In genomic region chr14:51388222-51388621, GRCm38 (mm10) we compare ENCODE assay signal across 22 mouse cellular contexts. TPM values are rescaled to one million over a fixed set of nuclear protein-coding genes. Genes with fewer than 3 reads are reported as not detected.
DNase-seq lines count a peak whose midpoint lies in the region; ATAC-seq lines count a peak whose summit lies in the region.
"Had no signal": no experiment of that assay in that cellular context is flagged by ENCODE, and none has a peak within 500 bp of the region (broad histone marks: within the 10 kb centered on the region; RNA-seq: fewer than 3 reads in every experiment).

No protein-coding gene starts in this region.

- H3K27ac ChIP-seq in limb, embryonic 11.5 days (replicated peaks; ENCODE audit: low read depth, low read length) = no peak overlapping the region
- H3K27ac ChIP-seq in limb, embryonic 10.5 days = no peak overlapping the region
- H3K27ac ChIP-seq in midbrain, embryonic 16.5 days (ENCODE audit: low read length) = no peak overlapping the region
- H3K27ac ChIP-seq: limb, embryonic 13.5 days had no signal

- no peaks in the 10 kb centered on the region for H3K36me3 ChIP-seq in limb, embryonic 11.5 days (ENCODE audit: control insufficient read depth, insufficient read depth, low read length)
- no peaks in the 10 kb centered on the region for H3K36me3 ChIP-seq in limb, embryonic 10.5 days
- H3K36me3 ChIP-seq in midbrain, embryonic 16.5 days (ENCODE audit: control insufficient read depth, insufficient read depth, low read length) = no peaks in the 10 kb centered on the region
- H3K36me3 ChIP-seq: limb, embryonic 13.5 days had no signal

- H3K9ac ChIP-seq in limb, embryonic 11.5 days (ENCODE audit: low read length) = no peak overlapping the region
- H3K9ac ChIP-seq in midbrain, embryonic 16.5 days (ENCODE audit: low read depth, low read length) = no peak overlapping the region
- H3K9ac ChIP-seq: limb, embryonic 13.5 days had no signal

- ATAC-seq in limb, embryonic 11.5 days (ENCODE audit: insufficient number of reproducible peaks, low FRiP score, low TSS enrichment, low read depth) = no peak
- ATAC-seq in common myeloid progenitor, adult 5-6 weeks (replicated peaks; ENCODE audit: low read depth, poor library complexity, severe bottlenecking) = peak; percentile 46
- peak; percentile 36; the same call in 1 of the 2 replicates for ATAC-seq in midbrain, embryonic 16.5 days
- ATAC-seq: activated CD4-positive, CD25-positive, alpha-beta regulatory T cell, adult 4 months; hindbrain, embryonic 16.5 days had no signal

- DNase-seq in embryo, embryonic 10 days (ENCODE audit: low spot score) = peak; percentile 24
- DNase-seq in embryo, embryonic 9.5 days (ENCODE audit: extremely low spot score) = no peak
- DNase-seq in limb, embryonic 11.5 days (ENCODE audit: low spot score) = peak; percentile 25
- no peak for DNase-seq in limb, embryonic 10.5 days (ENCODE audit: low spot score)
- DNase-seq in gastrocnemius, adult 8-10 months (ENCODE audit: low spot score in 2 of 2) = no peak
- DNase-seq in frontal cortex, postnatal 14 days (ENCODE audit: low spot score in 2 of 2) = no peak
- DNase-seq: heart, adult 18-20 months; kidney, postnatal 4 days had no signal

- no peaks in the 10 kb centered on the region; the same call in 1 of the 2 replicates for H3K9me3 ChIP-seq in limb, embryonic 11.5 days (ENCODE audit: control insufficient read depth, low read length)
- H3K9me3 ChIP-seq in limb, embryonic 10.5 days (replicated peaks) = 0 out of 2 replicates have a peak, but pooled peaks cover under 1% of the 10 kb centered on the region
- H3K9me3 ChIP-seq in midbrain, embryonic 16.5 days (replicated peaks; ENCODE audit: control insufficient read depth, low read length, poor library complexity, severe bottlenecking) = peaks cover 5% of the 10 kb centered on the region

- no peak overlapping the region for H3K4me2 ChIP-seq in limb, embryonic 11.5 days (ENCODE audit: low read depth, severe bottlenecking)
- no peak overlapping the region for H3K4me2 ChIP-seq in midbrain, embryonic 16.5 days (ENCODE audit: low read length)
- H3K4me2 ChIP-seq: limb, embryonic 13.5 days had no signal

- no peaks in the 10 kb centered on the region for H3K4me1 ChIP-seq in limb, embryonic 11.5 days (ENCODE audit: control insufficient read depth, insufficient read depth, low read length)
- H3K4me1 ChIP-seq in limb, embryonic 10.5 days = no peaks in the 10 kb centered on the region
- H3K4me1 ChIP-seq in midbrain, embryonic 16.5 days (ENCODE audit: control insufficient read depth, insufficient read depth, low read length) = no peaks in the 10 kb centered on the region
- H3K4me1 ChIP-seq: limb, embryonic 13.5 days had no signal

- WGBS in limb, embryonic 11.5 days = 97% methylated on average over 9 of the region's 9 CpGs
- WGBS in limb, embryonic 10.5 days = 95% methylated on average over 9 of the region's 9 CpGs
- 98% methylated on average over 9 of the region's 9 CpGs for WGBS in midbrain, embryonic 16.5 days

- no peak overlapping the region for H3K4me3 ChIP-seq in limb, embryonic 11.5 days (ENCODE audit: low read depth, low read length)
- H3K4me3 ChIP-seq in limb, embryonic 10.5 days = no peak overlapping the region
- H3K4me3 ChIP-seq in midbrain, embryonic 16.5 days (ENCODE audit: low read depth, low read length) = no peak overlapping the region
- H3K4me3 ChIP-seq: limb, embryonic 13.5 days; myocyte had no signal

- H3K27me3 ChIP-seq in limb, embryonic 11.5 days (ENCODE audit: control insufficient read depth, insufficient read depth, low read length) = no peaks in the 10 kb centered on the region
- no peaks in the 10 kb centered on the region for H3K27me3 ChIP-seq in limb, embryonic 10.5 days (ENCODE audit: low read depth, poor library complexity, severe bottlenecking)
- no peaks in the 10 kb centered on the region for H3K27me3 ChIP-seq in midbrain, embryonic 16.5 days (ENCODE audit: control insufficient read depth, insufficient read depth, low read depth, low read length)
- H3K27me3 ChIP-seq: limb, embryonic 13.5 days had no signal

RNA-seq across cellular contexts. Expression of gene Vmn2r88, which starts 22.4 kb away (rescaled TPM):
- not detected in 2 replicates for polyA plus RNA-seq in limb, embryonic 11.5 days (2014; fragmentation: Nextera tagmentation; extraction: Ambion mirVana)
- not detected in 2 replicates for polyA plus RNA-seq in limb, embryonic 10.5 days (2016; fragmentation: Nextera tagmentation; extraction: Ambion mirVana)
- not detected in 2 replicates for total RNA-seq in common myeloid progenitor, adult 5-6 weeks (2017)
- not detected in 2 replicates for polyA plus RNA-seq in midbrain, embryonic 16.5 days (2015; fragmentation: Nextera tagmentation; extraction: Ambion mirVana)
- not detected for total RNA-seq in gastrocnemius, adult 8-10 months (2022)
- total RNA-seq: adrenal gland, postnatal 4 days; heart, adult 18-20 months; left cerebral cortex, adult 18-20 months; MEL had no signal
- polyA plus RNA-seq: activated CD4-positive, CD25-positive, alpha-beta regulatory T cell, adult 4 months; cortical plate, adult 2 months; heart, postnatal 0 days; hindbrain, embryonic 16.5 days; limb, embryonic 13.5 days; liver, embryonic 16.5 days; myocyte; spleen, adult 2 months had no signal

RNA-seq across cellular contexts. Expression of gene Gm7247, which starts 26.7 kb away (rescaled TPM):
- not detected in 2 replicates for polyA plus RNA-seq in limb, embryonic 11.5 days (2014; fragmentation: Nextera tagmentation; extraction: Ambion mirVana)
- polyA plus RNA-seq in limb, embryonic 10.5 days (2016; fragmentation: Nextera tagmentation; extraction: Ambion mirVana) = not detected in 2 replicates
- not detected in 2 replicates for total RNA-seq in common myeloid progenitor, adult 5-6 weeks (2017)
- not detected in 2 replicates for polyA plus RNA-seq in midbrain, embryonic 16.5 days (2015; fragmentation: Nextera tagmentation; extraction: Ambion mirVana)
- total RNA-seq in gastrocnemius, adult 8-10 months (2022) = not detected
- total RNA-seq: adrenal gland, postnatal 4 days; heart, adult 18-20 months; left cerebral cortex, adult 18-20 months; MEL had no signal
- polyA plus RNA-seq: activated CD4-positive, CD25-positive, alpha-beta regulatory T cell, adult 4 months; cortical plate, adult 2 months; heart, postnatal 0 days; hindbrain, embryonic 16.5 days; limb, embryonic 13.5 days; liver, embryonic 16.5 days; myocyte; spleen, adult 2 months; testis, adult 2 months had no signal

Comparison
In these comparisons a context has a peak if more than half of its experiments do, and no peak if none do; other contexts are left out.
1. DNase-seq: peak in embryo, embryonic 10 days (single experiment) and limb, embryonic 11.5 days (single experiment); none in embryo, embryonic 9.5 days (single experiment), limb, embryonic 10.5 days (single experiment), gastrocnemius, adult 8-10 months (0 of 2) and frontal cortex, postnatal 14 days (0 of 2).